Mouse (Mus musculus) olfactory bulb, adult 2 months (tissue): Measurements from ENCODE around the gene Olfr557.

ENCODE experiments used
- CTCF ChIP-seq: fragments of 200-500 bp; IDR thresholded peaks from 2 replicates; pipeline ENCODE4 v1.5.1; 2012; ENCODE audit warnings: low read depth, mild to moderate bottlenecking, low read length, moderate library complexity; ENCODE audit not compliant: insufficient read depth
- POLR2A ChIP-seq: fragments of 200-500 bp; IDR thresholded peaks from 2 replicates; pipeline ENCODE4 v1.6.1; 2012; ENCODE audit warnings: mild to moderate bottlenecking, low read depth, low read length, moderate library complexity; ENCODE audit not compliant: insufficient read depth

DNA sequence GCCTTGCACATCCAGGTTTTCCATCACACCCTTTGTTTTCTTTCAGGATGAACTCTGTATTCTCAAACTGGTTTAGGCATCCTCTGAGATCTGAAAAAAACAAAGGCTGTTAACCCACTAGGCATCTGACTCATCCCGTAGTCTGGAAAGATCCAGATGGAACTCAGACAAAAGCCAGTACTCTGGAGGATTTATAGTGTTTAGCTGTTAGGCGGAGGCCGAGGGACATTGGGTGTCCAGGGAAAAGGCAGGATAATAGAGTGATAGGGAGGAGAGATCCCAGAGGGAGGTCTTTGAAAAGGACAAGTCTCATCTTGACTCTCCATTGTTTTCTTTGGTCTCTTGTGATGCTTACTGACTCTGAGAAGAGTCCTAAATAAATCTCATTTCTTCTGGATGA lies 31.1 kb upstream of the Olfr557 start, which contains the start of gene Olfr556:
- TF ChIP-seq POLR2A (no peak), CTCF (no peak)
